Mouse (Mus musculus): ENCODE results near the gene Coro1b. TPM values are rescaled to one million over a fixed set of nuclear protein-coding genes. Genes with fewer than 3 reads are reported as not detected.
A peak's percentile ranks its signal among the peaks of the same experiment; 100 is the strongest.

Gene Coro1b
- polyA plus RNA-seq, 1 experiment from 2014 or later: 64.4 TPM

DNA sequence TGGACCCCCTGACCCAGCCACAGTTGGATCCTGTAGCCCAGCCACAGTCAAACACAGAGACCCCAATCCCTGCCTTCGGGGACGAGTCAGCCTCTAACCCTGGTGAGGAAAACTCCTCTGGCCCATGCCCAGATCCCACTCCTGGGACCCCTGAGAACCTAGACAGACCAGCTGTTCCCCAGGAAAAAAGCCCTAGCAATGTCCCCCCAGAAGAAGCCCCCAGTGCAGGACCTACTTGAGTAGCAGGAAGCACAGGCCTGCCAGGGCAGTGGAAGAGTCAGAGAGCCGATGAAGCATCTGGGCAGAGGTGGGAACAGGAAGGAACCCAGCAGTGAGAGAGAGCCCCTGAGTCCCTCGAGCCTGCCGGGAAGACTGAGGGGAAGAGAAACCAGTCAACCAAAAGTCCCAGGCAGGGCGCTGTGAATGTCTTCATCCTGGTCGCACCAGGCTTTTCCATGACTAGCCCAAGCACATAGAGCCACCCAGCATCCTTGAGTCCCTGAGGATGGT, 4.6 kb upstream of the Coro1b start, which contains the start of gene Cabp4:
Cabp4 (minus strand) TSS at position 275 of the 510 bp plus-strand sequence.
- Histone ChIP-seq H3K9me3 (ENCODE audit: low read length) (no peaks in the 10 kb centered on the region), H3K36me3 (replicated peaks; ENCODE audit: insufficient read depth, low read length) (no peaks in the 10 kb centered on the region), H3K27me3 (ENCODE audit: insufficient read depth, low read length) (no peaks in the 10 kb centered on the region), H3K4me2 (ENCODE audit: low read depth, low read length) (no peak within 1 kb of the TSS), H3K9ac (replicated peaks) (no peak within 1 kb of the TSS; the same call in 1 of the 2 replicates), H3K4me3 (ENCODE audit: low read depth, low read length) (no peak within 1 kb of the TSS), H3K4me1 (ENCODE audit: insufficient read depth) (peaks cover 24% of the 10 kb centered on the region), H3K27ac (ENCODE audit: low read depth) (peak within 1 kb of the TSS; percentile 74)
- ATAC-seq: no peak
- 47% methylated on average over 7 of the region's 7 CpGs for WGBS (ENCODE audit: insufficient replicate concordance)
- DNase-seq: no peak
- TF ChIP-seq EP300 (IDR thresholded peaks at IDR 0.05; ENCODE audit: low read depth) (no peak), CTCF (IDR thresholded peaks at IDR 0.05; ENCODE audit: low read depth) (no peak)

DNA sequence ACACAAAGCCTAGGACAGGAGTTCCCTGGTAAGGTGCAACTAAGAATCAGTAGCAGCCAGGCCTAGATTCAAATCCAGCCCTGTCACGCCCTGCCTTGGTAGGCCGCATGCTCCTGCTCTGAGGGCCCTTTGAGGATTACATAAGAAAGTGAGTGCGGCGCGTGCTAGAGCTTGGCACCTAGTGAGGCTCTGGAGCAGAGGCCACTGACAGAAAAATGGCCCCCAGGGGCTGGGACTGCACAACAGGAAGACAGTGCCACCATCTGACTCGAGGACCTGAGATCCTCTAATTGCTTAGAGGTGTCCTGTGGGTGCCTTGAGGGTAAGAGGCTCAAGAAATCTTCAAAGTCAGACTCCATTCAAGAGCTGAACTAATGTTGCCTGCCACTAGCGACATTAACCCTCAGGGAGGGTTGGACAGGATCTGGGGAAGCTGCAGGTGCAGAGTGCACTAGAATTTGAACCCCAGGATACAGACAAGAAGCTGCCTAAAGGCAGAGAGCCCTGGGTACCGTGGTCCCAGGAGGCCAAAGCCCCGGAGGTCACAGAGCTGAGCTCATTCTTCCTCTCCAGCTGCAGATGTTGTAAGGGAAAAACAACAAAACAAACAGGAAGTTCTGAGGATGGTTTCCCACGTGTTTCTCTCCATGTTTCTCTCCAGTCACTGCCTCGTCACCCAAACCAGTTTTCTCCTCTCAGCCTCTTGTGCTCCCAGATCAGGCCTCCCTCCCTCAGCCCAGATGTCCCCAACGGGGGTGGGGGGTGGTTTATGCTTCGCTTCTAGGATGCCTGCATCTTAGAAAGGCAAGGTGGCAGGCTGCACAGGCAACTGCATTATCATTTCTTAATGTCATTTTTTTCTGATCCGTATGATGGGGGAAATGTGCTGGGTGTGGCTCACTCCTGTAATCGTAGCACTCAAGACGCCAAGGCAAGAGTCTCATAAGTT, 3.6 kb upstream of the Coro1b start:
- TF ChIP-seq EP300 (IDR thresholded peaks at IDR 0.05; ENCODE audit: low read depth) (no peak), CTCF (IDR thresholded peaks at IDR 0.05; ENCODE audit: low read depth) (no peak)
- Histone ChIP-seq H3K4me1 (ENCODE audit: insufficient read depth) (peaks cover 35% of the 10 kb centered on the region), H3K27me3 (ENCODE audit: insufficient read depth, low read length) (no peaks in the 10 kb centered on the region), H3K9ac (replicated peaks) (no peak overlapping the region; the same call in 1 of the 2 replicates), H3K9me3 (ENCODE audit: low read length) (no peaks in the 10 kb centered on the region), H3K27ac (ENCODE audit: low read depth) (peak overlapping the region; percentile 74), H3K36me3 (replicated peaks; ENCODE audit: insufficient read depth, low read length) (peaks cover under 1% of the 10 kb centered on the region; the same call in 1 of the 2 replicates), H3K4me3 (ENCODE audit: low read depth, low read length) (no peak overlapping the region), H3K4me2 (ENCODE audit: low read depth, low read length) (no peak overlapping the region)
- no peak; the same call in 1 of the 2 replicates for ATAC-seq
- peak; percentile 53 for DNase-seq
- 61% methylated on average over 16 of the region's 16 CpGs for WGBS (ENCODE audit: insufficient replicate concordance)

DNA sequence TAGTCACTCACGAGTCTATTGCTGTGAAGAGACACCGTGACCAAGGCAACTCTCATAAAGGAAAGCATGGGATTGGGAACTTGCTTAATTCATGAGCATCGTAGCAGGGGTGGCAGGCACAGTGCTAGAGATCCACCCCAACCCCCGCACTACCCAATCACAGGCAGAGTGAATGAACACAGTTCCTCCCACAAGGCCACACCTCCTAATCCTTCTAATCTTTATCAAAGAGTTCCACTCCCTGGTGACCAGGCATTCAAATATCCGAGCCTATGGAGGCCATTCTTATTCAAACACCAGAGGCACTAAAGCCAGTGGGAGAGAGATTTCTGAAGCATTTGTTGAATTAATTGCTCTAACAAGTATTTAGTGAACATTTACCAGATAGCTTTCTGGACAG, 2.5 kb upstream of the Coro1b start:
- peaks cover 12% of the 10 kb centered on the region for H3K36me3 ChIP-seq (replicated peaks; ENCODE audit: insufficient read depth, low read length)
- DNase-seq (no peak), ATAC-seq (no peak)
- H3K9me3 ChIP-seq (ENCODE audit: low read length): no peaks in the 10 kb centered on the region
- no peak for TF ChIP-seq EP300 (IDR thresholded peaks at IDR 0.05; ENCODE audit: low read depth)
- TF ChIP-seq CTCF (IDR thresholded peaks at IDR 0.05; ENCODE audit: low read depth): no peak
- H3K9ac ChIP-seq (replicated peaks): no peak overlapping the region
- WGBS (ENCODE audit: insufficient replicate concordance): 89% methylated on average over 5 of the region's 5 CpGs
- peak overlapping the region; percentile 74; the same call in 1 of the 2 replicates for H3K27ac ChIP-seq (ENCODE audit: low read depth)
- peaks cover 45% of the 10 kb centered on the region for H3K4me1 ChIP-seq (ENCODE audit: insufficient read depth)
- H3K4me3 ChIP-seq (ENCODE audit: low read depth, low read length): no peak overlapping the region
- H3K4me2 ChIP-seq (ENCODE audit: low read depth, low read length): no peak overlapping the region
- H3K27me3 ChIP-seq (ENCODE audit: insufficient read depth, low read length): no peaks in the 10 kb centered on the region

DNA sequence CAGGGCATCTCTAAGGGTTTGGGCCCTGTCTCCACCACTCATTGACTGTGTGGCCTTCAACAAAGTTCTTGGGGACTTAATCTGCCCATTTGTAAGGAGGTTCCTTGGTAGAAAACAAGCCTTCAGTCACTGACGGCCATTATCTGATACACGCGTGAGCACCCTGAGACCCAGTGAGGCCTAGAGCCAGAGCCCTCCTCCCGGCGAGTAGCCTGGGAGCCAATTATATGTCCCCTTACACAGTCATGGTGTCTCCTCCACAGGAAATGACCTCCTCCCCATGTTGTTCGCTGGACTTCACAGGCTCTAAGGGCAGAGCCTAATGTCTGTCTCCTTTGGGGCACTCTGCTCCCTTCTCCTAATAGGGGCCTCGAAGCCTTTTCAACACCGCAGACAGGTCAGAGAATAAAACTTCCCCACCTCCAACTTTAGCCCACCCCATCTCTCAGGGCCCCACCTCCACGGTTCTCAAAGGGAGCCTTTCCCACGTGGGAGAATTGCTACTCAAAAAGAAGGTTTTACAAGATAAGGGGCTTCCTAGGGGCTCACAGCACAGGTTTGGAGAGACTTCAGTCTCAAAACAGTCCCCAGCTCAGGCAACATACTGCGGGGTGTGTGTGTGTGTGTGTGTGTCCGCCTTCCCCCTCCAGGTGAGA, 1.9 kb upstream of the Coro1b start:
- ATAC-seq: no peak
- no peak overlapping the region for H3K4me2 ChIP-seq (ENCODE audit: low read depth, low read length)
- H3K4me1 ChIP-seq (ENCODE audit: insufficient read depth): peaks cover 45% of the 10 kb centered on the region
- no peak overlapping the region for H3K27ac ChIP-seq (ENCODE audit: low read depth)
- H3K4me3 ChIP-seq (ENCODE audit: low read depth, low read length): no peak overlapping the region
- TF ChIP-seq CTCF (IDR thresholded peaks at IDR 0.05; ENCODE audit: low read depth): no peak
- TF ChIP-seq EP300 (IDR thresholded peaks at IDR 0.05; ENCODE audit: low read depth): no peak
- 77% methylated on average over 12 of the region's 12 CpGs for WGBS (ENCODE audit: insufficient replicate concordance)
- no peak for DNase-seq
- no peak overlapping the region for H3K9ac ChIP-seq (replicated peaks)
- peaks cover 14% of the 10 kb centered on the region for H3K36me3 ChIP-seq (replicated peaks; ENCODE audit: insufficient read depth, low read length)
- H3K27me3 ChIP-seq (ENCODE audit: insufficient read depth, low read length): no peaks in the 10 kb centered on the region
- H3K9me3 ChIP-seq (ENCODE audit: low read length): no peaks in the 10 kb centered on the region

DNA sequence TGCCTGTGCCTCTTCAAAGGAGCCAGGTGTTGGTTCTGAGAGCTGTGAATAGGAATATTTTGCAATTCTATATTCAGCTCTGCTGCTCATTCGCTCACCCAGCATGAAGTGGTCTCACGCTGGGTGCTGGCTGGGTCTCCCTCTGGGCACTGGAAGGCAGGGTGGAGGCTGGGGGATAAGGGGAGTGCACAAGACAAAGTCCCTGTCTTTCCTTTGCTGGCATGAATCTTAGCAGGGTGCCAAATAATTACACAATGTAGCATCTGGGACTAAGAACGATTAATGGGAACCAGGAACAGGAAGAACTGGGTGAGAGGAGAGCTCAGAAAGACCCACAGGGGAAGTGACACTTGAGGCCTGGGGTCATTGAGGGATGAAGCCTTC, 1.4 kb upstream of the Coro1b start:
- ATAC-seq (no peak), DNase-seq (no peak)

More for the DNA sequence above, 1.4 kb upstream of the Coro1b start:
- 56% methylated on average over 3 of the region's 3 CpGs for WGBS (ENCODE audit: insufficient replicate concordance)
- H3K36me3 ChIP-seq (replicated peaks; ENCODE audit: insufficient read depth, low read length): peaks cover 17% of the 10 kb centered on the region
- no peak for TF ChIP-seq EP300 (IDR thresholded peaks at IDR 0.05; ENCODE audit: low read depth)
- TF ChIP-seq CTCF (IDR thresholded peaks at IDR 0.05; ENCODE audit: low read depth): no peak
- no peak overlapping the region for H3K9ac ChIP-seq (replicated peaks)
- no peak overlapping the region for H3K4me2 ChIP-seq (ENCODE audit: low read depth, low read length)
- peaks cover 45% of the 10 kb centered on the region for H3K4me1 ChIP-seq (ENCODE audit: insufficient read depth)
- H3K27ac ChIP-seq (ENCODE audit: low read depth): no peak overlapping the region
- no peaks in the 10 kb centered on the region for H3K27me3 ChIP-seq (ENCODE audit: insufficient read depth, low read length)
- no peak overlapping the region for H3K4me3 ChIP-seq (ENCODE audit: low read depth, low read length)
- no peaks in the 10 kb centered on the region for H3K9me3 ChIP-seq (ENCODE audit: low read length)

Measured in liver, postnatal 0 days (tissue).